Mouse (Mus musculus) kidney, postnatal 0 days (tissue): Measurements from ENCODE around the gene Zfp36l2. TPM values are rescaled to one million over a fixed set of nuclear protein-coding genes. Genes with fewer than 3 reads are reported as not detected.

Experiments used
- ATAC-seq: fragments of 200-750 bp; cut with Nextera tagmentation; replicated peaks from 2 replicates; pipeline ENCODE4 v1.8.0; 2017; ENCODE audit warnings: low read depth, moderate number of reproducible peaks, moderate TSS enrichment, moderate library complexity; ENCODE audit not compliant: low FRiP score
- DNase-seq: peaks from one replicate; pipeline ENCODE4 v3.0.0-alpha.2; 2016; ENCODE audit warnings: low spot score
- H3K27ac ChIP-seq: fragments of 300-500 bp; sonication (generic); 2 replicates; pipeline ENCODE4 v1.5.1; 2014; ENCODE audit warnings: mild to moderate bottlenecking
- H3K27me3 ChIP-seq: fragments of 300-500 bp; sonication (generic); 2 replicates; pipeline ENCODE4 v1.6.1; 2014; ENCODE audit warnings: low read length, mixed read lengths; ENCODE audit not compliant: insufficient read depth
- H3K36me3 ChIP-seq: fragments of 300-500 bp; sonication (generic); 2 replicates; pipeline ENCODE4 v1.6.1; 2014; ENCODE audit warnings: low read length, mixed read lengths; ENCODE audit not compliant: insufficient read depth
- H3K4me1 ChIP-seq: fragments of 300-500 bp; sonication (generic); replicated peaks from 2 replicates; pipeline ENCODE4 v1.6.1; 2014; ENCODE audit warnings: antibody characterized with exemption, low read length, mixed read lengths; ENCODE audit not compliant: insufficient read depth
- H3K4me2 ChIP-seq: fragments of 300-500 bp; sonication (generic); 2 replicates; pipeline ENCODE4 v1.6.1; 2014; ENCODE audit warnings: mild to moderate bottlenecking, low read length, moderate library complexity, mixed read lengths
- H3K4me3 ChIP-seq: fragments of 300-500 bp; sonication (generic); replicated peaks from 2 replicates; pipeline ENCODE4 v1.5.1; 2014; ENCODE audit warnings: low read depth, low read length
- H3K9ac ChIP-seq: fragments of 300-500 bp; sonication (generic); 2 replicates; pipeline ENCODE4 v1.6.1; 2014; ENCODE audit warnings: low read depth, low read length
- H3K9me3 ChIP-seq: fragments of 300-500 bp; sonication (generic); replicated peaks from 2 replicates; pipeline ENCODE4 v1.6.1; 2016; ENCODE audit warnings: low read length, inconsistent platforms, mixed read lengths
- CTCF ChIP-seq: IDR thresholded peaks from 2 replicates; pipeline ENCODE4 v1.5.1; 2016; ENCODE audit warnings: antibody characterized with exemption, low read depth, mild to moderate bottlenecking, moderate library complexity
- WGBS: fragments of 180-500 bp; shearing (Covaris S2); extraction: QIAGEN DNeasy Blood & Tissue Kit; methylation state at CpG from one replicate; pipeline ENCODE4 v1.1.7; 2014; 5-methylcytosine and 5-hydroxymethylcytosine counted together
- polyA plus RNA-seq: library from polyadenylated mRNA; unstranded; fragments of >200 nt; fragmentation: Nextera tagmentation; extraction: Ambion mirVana; gene quantifications from 2 replicates; pipeline ENCODE4 v1.2.1, GENCODE M21; 2015

Gene Zfp36l2
- polyA plus RNA-seq, 1 experiment from 2014 or later, result 21.3 TPM

- ATAC-seq (no peak), DNase-seq (no peak)
- Histone ChIP-seq H3K9me3 (no peaks in the 10 kb centered on the region), H3K27ac (no peak overlapping the region), H3K27me3 (no peaks in the 10 kb centered on the region), H3K4me3 (no peak overlapping the region), H3K36me3 (no peaks in the 10 kb centered on the region), H3K9ac (no peak overlapping the region), H3K4me1 (peaks cover 32% of the 10 kb centered on the region), H3K4me2 (no peak overlapping the region)
- 67% methylated on average over 12 of the region's 12 CpGs for WGBS
- no peak for TF ChIP-seq CTCF
Observed at GRCm38 (mm10) chr17:84152976-84153786, 34.6 kb downstream of the Zfp36l2 start.

- Histone ChIP-seq H3K4me2 (no peak overlapping the region), H3K9ac (no peak overlapping the region), H3K4me1 (peaks cover 29% of the 10 kb centered on the region), H3K36me3 (no peaks in the 10 kb centered on the region), H3K9me3 (no peaks in the 10 kb centered on the region), H3K4me3 (no peak overlapping the region), H3K27ac (no peak overlapping the region), H3K27me3 (no peaks in the 10 kb centered on the region)
- WGBS, result 45% methylated on average over 6 of the region's 6 CpGs
- ATAC-seq, result no peak
- TF ChIP-seq CTCF, result no peak
- DNase-seq, result no peak
Observed at GRCm38 (mm10) chr17:84152206-84152975, 35.4 kb downstream of the Zfp36l2 start.

- Histone ChIP-seq H3K27me3 (no peaks in the 10 kb centered on the region), H3K4me3 (no peak overlapping the region), H3K27ac (no peak overlapping the region), H3K9me3 (no peaks in the 10 kb centered on the region), H3K36me3 (no peaks in the 10 kb centered on the region), H3K9ac (no peak overlapping the region), H3K4me2 (no peak overlapping the region), H3K4me1 (peaks cover 28% of the 10 kb centered on the region)
- DNase-seq (no peak), ATAC-seq (no peak)
- TF ChIP-seq CTCF, result no peak
- WGBS, result 47% methylated on average over 6 of the region's 6 CpGs
Observed at GRCm38 (mm10) chr17:84151306-84151705, 36.4 kb downstream of the Zfp36l2 start.

- Histone ChIP-seq H3K27ac (no peak overlapping the region), H3K9me3 (no peaks in the 10 kb centered on the region), H3K36me3 (no peaks in the 10 kb centered on the region), H3K4me1 (peaks cover 24% of the 10 kb centered on the region; the same call in 1 of the 2 replicates), H3K9ac (no peak overlapping the region), H3K27me3 (no peaks in the 10 kb centered on the region), H3K4me3 (no peak overlapping the region), H3K4me2 (no peak overlapping the region)
- WGBS, result 84% methylated on average over 8 of the region's 8 CpGs
- ATAC-seq (no peak), DNase-seq (no peak)
- TF ChIP-seq CTCF, result no peak
Observed at GRCm38 (mm10) chr17:84150291-84150690, 37.5 kb downstream of the Zfp36l2 start.

- no peak for DNase-seq
- no peak overlapping the region for H3K4me2 ChIP-seq
- H3K4me3 ChIP-seq, result no peak overlapping the region
- no peaks in the 10 kb centered on the region for H3K36me3 ChIP-seq
- H3K27ac ChIP-seq, result peak overlapping the region; percentile 74
- 73% methylated on average over 5 of the region's 5 CpGs for WGBS
- peaks cover 24% of the 10 kb centered on the region; the same call in 1 of the 2 replicates for H3K4me1 ChIP-seq
- no peak for ATAC-seq
- no peak for TF ChIP-seq CTCF
- no peaks in the 10 kb centered on the region for H3K9me3 ChIP-seq
- H3K9ac ChIP-seq, result no peak overlapping the region
- H3K27me3 ChIP-seq, result no peaks in the 10 kb centered on the region
Observed at GRCm38 (mm10) chr17:84149566-84149965, 38.2 kb downstream of the Zfp36l2 start.

- H3K4me1 ChIP-seq, result peaks cover 24% of the 10 kb centered on the region; the same call in 1 of the 2 replicates
- ATAC-seq, result peak; percentile 44; the same call in 1 of the 2 replicates
- H3K36me3 ChIP-seq, result no peaks in the 10 kb centered on the region
- no peak overlapping the region for H3K4me3 ChIP-seq
- H3K27ac ChIP-seq, result peak overlapping the region; percentile 74
- peak; percentile 75 for DNase-seq
- H3K4me2 ChIP-seq, result no peak overlapping the region
- TF ChIP-seq CTCF, result no peak
- H3K9ac ChIP-seq, result no peak overlapping the region
- no peaks in the 10 kb centered on the region for H3K27me3 ChIP-seq
- 41% methylated on average over 11 of the region's 11 CpGs for WGBS
- H3K9me3 ChIP-seq, result no peaks in the 10 kb centered on the region
Observed at GRCm38 (mm10) chr17:84148499-84149484, 39.0 kb downstream of the Zfp36l2 start.
